Mouse (Mus musculus): ENCODE data around the gene Fam71e1. TPM values are rescaled to one million over a fixed set of nuclear protein-coding genes. Genes with fewer than 3 reads are reported as not detected.
A peak's percentile ranks its signal among the peaks of the same experiment; 100 is the strongest.

The Fam71e1 gene
- polyA plus RNA-seq, 1 experiment from 2014 or later = 12.7 TPM

GRCm38 (mm10) chr7:44519240-44519913, 23.0 kb downstream of the Fam71e1 start:
- H3K4me1 ChIP-seq (replicated peaks) = peaks cover 7% of the 10 kb centered on the region
- H3K9me3 ChIP-seq (replicated peaks) = peaks cover 3% of the 10 kb centered on the region; the same call in 1 of the 2 replicates
- peaks cover 86% of the 10 kb centered on the region for H3K27me3 ChIP-seq (replicated peaks)
- H3K4me3 ChIP-seq = no peak overlapping the region
- no peak overlapping the region for H3K4me2 ChIP-seq
- no peak for ATAC-seq (ENCODE audit: insufficient number of reproducible peaks, low FRiP score)
- H3K36me3 ChIP-seq = no peaks in the 10 kb centered on the region
- no peak overlapping the region for H3K9ac ChIP-seq
- WGBS = 68% methylated on average over 9 of the region's 9 CpGs
- no peak overlapping the region for H3K27ac ChIP-seq (ENCODE audit: poor library complexity, severe bottlenecking)

- H3K4me2 ChIP-seq = no peak overlapping the region
- H3K27ac ChIP-seq (ENCODE audit: poor library complexity, severe bottlenecking) = no peak overlapping the region
- H3K27me3 ChIP-seq (replicated peaks) = peaks cover 83% of the 10 kb centered on the region
- H3K9ac ChIP-seq = no peak overlapping the region
- H3K4me3 ChIP-seq = no peak overlapping the region
- WGBS = 59% methylated on average over 3 of the region's 3 CpGs
- no peaks in the 10 kb centered on the region for H3K36me3 ChIP-seq
- ATAC-seq (ENCODE audit: insufficient number of reproducible peaks, low FRiP score) = no peak
- peaks cover 17% of the 10 kb centered on the region for H3K4me1 ChIP-seq (replicated peaks)
- peaks cover 3% of the 10 kb centered on the region; the same call in 1 of the 2 replicates for H3K9me3 ChIP-seq (replicated peaks)
Observed at GRCm38 (mm10) chr7:44520990-44521389, 24.6 kb downstream of the Fam71e1 start.

DNA sequence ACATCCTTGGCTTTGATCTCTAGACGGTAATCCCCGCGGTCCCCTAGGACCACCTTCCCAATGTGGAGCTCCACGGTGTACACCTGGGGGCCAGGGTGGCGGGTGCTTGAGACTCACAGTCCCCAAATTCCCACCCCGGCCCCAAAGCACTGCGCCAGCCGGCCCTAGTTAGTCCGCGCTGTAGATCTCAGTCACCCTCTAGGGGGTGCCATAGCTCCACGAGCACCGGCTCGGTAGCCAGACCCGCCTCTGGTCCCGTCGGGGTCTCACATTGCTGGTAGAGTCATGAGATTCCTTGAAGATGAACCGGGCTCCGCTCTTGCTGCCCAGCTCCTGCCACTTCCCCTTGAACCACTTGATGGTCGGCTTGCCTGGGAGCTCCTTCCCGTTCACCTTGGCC, 25.3 kb downstream of the Fam71e1 start:
- H3K4me1 ChIP-seq (replicated peaks) = peaks cover 17% of the 10 kb centered on the region
- ATAC-seq (ENCODE audit: insufficient number of reproducible peaks, low FRiP score) = 0 out of 2 replicates have a peak, but pooled peaks have one; percentile 16
- no peaks in the 10 kb centered on the region for H3K36me3 ChIP-seq
- peak overlapping the region; percentile 47; the same call in 1 of the 2 replicates for H3K9ac ChIP-seq
- H3K27me3 ChIP-seq (replicated peaks) = peaks cover 83% of the 10 kb centered on the region
- peak overlapping the region; percentile 39 for H3K4me2 ChIP-seq
- peak overlapping the region; percentile 8; the same call in 1 of the 2 replicates for H3K4me3 ChIP-seq
- H3K27ac ChIP-seq (ENCODE audit: poor library complexity, severe bottlenecking) = no peak overlapping the region
- 1% methylated on average over 20 of the region's 20 CpGs for WGBS
- H3K9me3 ChIP-seq (replicated peaks) = peaks cover 3% of the 10 kb centered on the region; the same call in 1 of the 2 replicates

GRCm38 (mm10) chr7:44523056-44523455, 26.7 kb downstream of the Fam71e1 start:
- Histone ChIP-seq H3K9ac (no peak overlapping the region), H3K4me2 (no peak overlapping the region), H3K36me3 (no peaks in the 10 kb centered on the region), H3K27ac (ENCODE audit: poor library complexity, severe bottlenecking) (no peak overlapping the region), H3K9me3 (replicated peaks) (peaks cover 3% of the 10 kb centered on the region; the same call in 1 of the 2 replicates), H3K4me3 (no peak overlapping the region), H3K4me1 (replicated peaks) (peaks cover 22% of the 10 kb centered on the region), H3K27me3 (replicated peaks) (peaks cover 80% of the 10 kb centered on the region)
- ATAC-seq (ENCODE audit: insufficient number of reproducible peaks, low FRiP score) = no peak
- 77% methylated on average over 2 of the region's 2 CpGs for WGBS

DNA sequence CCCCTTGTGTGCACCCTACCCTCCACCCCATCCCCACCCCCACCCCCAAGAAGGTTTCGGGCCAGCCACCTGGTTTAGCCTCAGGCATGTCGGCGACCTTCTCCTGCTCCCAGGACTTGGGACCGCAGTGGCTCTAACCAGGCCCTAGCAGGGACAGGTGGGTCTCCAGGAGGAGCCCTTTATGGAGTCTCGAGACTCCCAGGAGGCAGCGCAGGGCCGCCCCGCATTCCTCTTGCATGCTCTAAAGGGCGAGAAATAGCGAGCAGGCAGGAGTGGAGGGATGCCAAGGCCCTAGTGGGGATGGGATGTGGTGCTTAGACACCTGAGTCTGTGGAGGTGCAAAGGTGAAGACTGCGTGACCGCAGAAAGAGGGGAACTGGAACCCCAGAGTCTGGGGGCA, 28.1 kb downstream of the Fam71e1 start, which contains the start of gene Mybpc2:
Mybpc2 (minus strand) TSS at position 155 of the 400 bp plus-strand sequence.
- H3K4me1 ChIP-seq (replicated peaks) = peaks cover 24% of the 10 kb centered on the region
- peaks cover under 1% of the 10 kb centered on the region; the same call in 1 of the 2 replicates for H3K9me3 ChIP-seq (replicated peaks)
- WGBS = 26% methylated on average over 12 of the region's 12 CpGs
- H3K27me3 ChIP-seq (replicated peaks) = peaks cover 79% of the 10 kb centered on the region
- peak within 1 kb of the TSS; percentile 42 for H3K4me2 ChIP-seq
- peak within 1 kb of the TSS; percentile 6; the same call in 1 of the 2 replicates for H3K4me3 ChIP-seq
- ATAC-seq (ENCODE audit: insufficient number of reproducible peaks, low FRiP score) = no peak
- H3K36me3 ChIP-seq = no peaks in the 10 kb centered on the region
- no peak within 1 kb of the TSS for H3K27ac ChIP-seq (ENCODE audit: poor library complexity, severe bottlenecking)
- peak within 1 kb of the TSS; percentile 51 for H3K9ac ChIP-seq

GRCm38 (mm10) chr7:44525126-44525832, 28.9 kb downstream of the Fam71e1 start:
- ATAC-seq (ENCODE audit: insufficient number of reproducible peaks, low FRiP score) = no peak
- Histone ChIP-seq H3K9me3 (replicated peaks) (no peaks in the 10 kb centered on the region), H3K4me1 (replicated peaks) (peaks cover 24% of the 10 kb centered on the region), H3K27me3 (replicated peaks) (peaks cover 79% of the 10 kb centered on the region), H3K4me3 (peak overlapping the region; percentile 6; the same call in 1 of the 2 replicates), H3K27ac (ENCODE audit: poor library complexity, severe bottlenecking) (no peak overlapping the region), H3K36me3 (no peaks in the 10 kb centered on the region), H3K9ac (peak overlapping the region; percentile 51), H3K4me2 (peak overlapping the region; percentile 42)
- 13% methylated on average over 20 of the region's 22 CpGs for WGBS

- H3K27me3 ChIP-seq (replicated peaks) = peaks cover 68% of the 10 kb centered on the region
- H3K9ac ChIP-seq = no peak overlapping the region
- no peak overlapping the region for H3K4me3 ChIP-seq
- H3K36me3 ChIP-seq = no peaks in the 10 kb centered on the region
- ATAC-seq (ENCODE audit: insufficient number of reproducible peaks, low FRiP score) = no peak
- peaks cover 27% of the 10 kb centered on the region for H3K4me1 ChIP-seq (replicated peaks)
- no peak overlapping the region for H3K27ac ChIP-seq (ENCODE audit: poor library complexity, severe bottlenecking)
- no peaks in the 10 kb centered on the region for H3K9me3 ChIP-seq (replicated peaks)
- H3K4me2 ChIP-seq = no peak overlapping the region
- WGBS = 82% methylated on average over 14 of the region's 14 CpGs
Observed at GRCm38 (mm10) chr7:44526414-44527154, 30.2 kb downstream of the Fam71e1 start.

DNA sequence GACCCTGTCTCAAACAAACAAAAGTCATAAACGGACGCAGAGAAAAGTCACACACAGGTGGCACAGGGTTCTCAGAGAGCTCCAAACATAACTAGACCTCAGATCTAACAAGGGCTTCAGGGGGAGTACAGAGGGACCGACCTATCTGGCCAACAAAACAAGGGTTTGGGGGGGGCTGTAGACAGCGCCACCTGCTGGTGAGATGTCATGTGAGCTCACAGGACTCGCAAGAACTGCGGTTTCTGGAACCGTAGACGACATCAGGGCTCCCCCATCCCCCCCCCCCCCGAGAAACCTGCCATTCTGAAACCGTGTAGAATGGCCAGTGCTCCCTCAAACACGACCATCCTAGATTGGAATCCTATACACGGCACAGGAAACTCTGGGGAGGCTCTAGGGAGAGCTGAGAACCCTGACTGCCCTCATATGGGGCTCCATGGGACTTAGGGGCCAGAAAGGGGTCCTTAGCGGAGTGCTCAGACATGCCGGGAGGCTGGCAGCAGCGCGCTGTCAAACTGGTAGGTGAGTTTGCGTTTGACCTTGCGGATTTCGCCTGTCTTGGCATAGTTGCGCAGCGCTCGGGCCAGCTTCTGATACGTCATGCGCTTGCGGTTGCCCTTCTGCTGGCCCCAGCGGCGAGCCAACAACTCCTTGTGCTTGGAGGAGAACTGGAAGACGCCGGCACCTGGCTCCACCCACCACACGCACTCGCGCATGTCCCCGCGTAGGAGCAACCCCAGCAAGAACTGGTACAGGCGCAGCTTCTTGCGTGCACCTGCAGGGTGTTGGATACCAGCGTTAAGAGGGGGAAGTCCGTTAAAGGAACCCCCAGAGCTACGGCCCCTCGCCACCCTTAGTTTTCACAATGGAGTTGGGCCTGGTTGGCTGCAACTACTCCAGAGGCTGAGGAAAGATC, 31.4 kb downstream of the Fam71e1 start:
- Histone ChIP-seq H3K9me3 (replicated peaks) (no peaks in the 10 kb centered on the region), H3K9ac (peak overlapping the region; percentile 63), H3K4me3 (peak overlapping the region; percentile 45), H3K36me3 (peaks cover 2% of the 10 kb centered on the region), H3K4me2 (peak overlapping the region; percentile 80), H3K27me3 (replicated peaks) (peaks cover 56% of the 10 kb centered on the region), H3K27ac (ENCODE audit: poor library complexity, severe bottlenecking) (no peak overlapping the region), H3K4me1 (replicated peaks) (peaks cover 23% of the 10 kb centered on the region)
- WGBS = 7% methylated on average over 40 of the region's 40 CpGs
- no peak; the same call in 1 of the 2 replicates for ATAC-seq (ENCODE audit: insufficient number of reproducible peaks, low FRiP score)

- Histone ChIP-seq H3K27me3 (replicated peaks) (peaks cover 39% of the 10 kb centered on the region), H3K9me3 (replicated peaks) (no peaks in the 10 kb centered on the region), H3K9ac (no peak overlapping the region), H3K27ac (ENCODE audit: poor library complexity, severe bottlenecking) (no peak overlapping the region), H3K4me1 (replicated peaks) (peaks cover 21% of the 10 kb centered on the region), H3K4me3 (no peak overlapping the region), H3K4me2 (no peak overlapping the region), H3K36me3 (peaks cover 20% of the 10 kb centered on the region)
- ATAC-seq (ENCODE audit: insufficient number of reproducible peaks, low FRiP score) = no peak
- WGBS = 70% methylated on average over 5 of the region's 5 CpGs
Observed at GRCm38 (mm10) chr7:44529518-44529917, 33.1 kb downstream of the Fam71e1 start.

- H3K4me1 ChIP-seq (replicated peaks) = peaks cover 12% of the 10 kb centered on the region; the same call in 1 of the 2 replicates
- peaks cover 34% of the 10 kb centered on the region for H3K27me3 ChIP-seq (replicated peaks)
- no peak overlapping the region for H3K9ac ChIP-seq
- no peak overlapping the region for H3K4me2 ChIP-seq
- peaks cover 29% of the 10 kb centered on the region for H3K36me3 ChIP-seq
- no peak for ATAC-seq (ENCODE audit: insufficient number of reproducible peaks, low FRiP score)
- no peak overlapping the region for H3K4me3 ChIP-seq
- H3K27ac ChIP-seq (ENCODE audit: poor library complexity, severe bottlenecking) = no peak overlapping the region
- no peaks in the 10 kb centered on the region for H3K9me3 ChIP-seq (replicated peaks)
- 72% methylated on average over 3 of the region's 3 CpGs for WGBS
Observed at GRCm38 (mm10) chr7:44530507-44530906, 34.1 kb downstream of the Fam71e1 start.
